Mouse (Mus musculus): ENCODE measurements at regions not wholly inside any gene's neighbourhood (a gene's known extent, or its start where the extent isn't known, plus 50 kb on each side); places are given as distances from the start of the nearest gene placed in this dataset.
"Not testable (repeated sequence)": the region's sequence is repeated elsewhere in the genome, so short reads cannot be mapped to it uniquely, and the experiment has no call there.

DNA sequence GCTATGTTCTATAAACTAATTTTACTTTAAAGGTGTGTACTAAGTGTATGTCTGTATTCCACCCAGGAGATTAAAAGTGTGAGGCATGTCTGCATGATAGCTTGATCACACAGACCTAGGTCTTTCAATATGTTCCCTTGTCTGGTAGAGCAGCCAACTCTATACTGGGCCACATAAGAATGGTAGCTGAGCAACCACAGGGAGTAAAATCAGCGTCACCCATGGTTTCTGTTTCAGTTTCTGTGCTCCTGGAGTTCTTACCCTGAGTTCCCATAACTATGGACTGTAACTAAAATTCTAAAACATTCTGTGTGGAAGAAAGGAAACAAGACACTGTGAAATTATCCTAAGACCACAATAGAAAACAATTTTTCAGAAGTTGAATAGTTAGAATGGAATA is 102.8 kb upstream of the Thsd7a start:
- no peak for TF ChIP-seq CTCF (IDR thresholded peaks at IDR 0.05; ENCODE audit: low read depth)
- TF ChIP-seq EP300 (optimal IDR thresholded peaks at IDR 0.05) = no peak
- Histone ChIP-seq H3K27ac (replicated peaks) (no peak overlapping the region), H3K9ac (ENCODE audit: low read length) (no peak overlapping the region), H3K4me3 (ENCODE audit: low read depth, low read length) (no peak overlapping the region), H3K9me3 (ENCODE audit: control insufficient read depth, low read length) (no peaks in the 10 kb centered on the region), H3K4me1 (replicated peaks; ENCODE audit: control insufficient read depth, insufficient read depth) (no peaks in the 10 kb centered on the region), H3K4me2 (replicated peaks; ENCODE audit: low read depth) (no peak overlapping the region), H3K27me3 (ENCODE audit: control insufficient read depth, insufficient read depth, low read length) (no peaks in the 10 kb centered on the region), H3K36me3 (ENCODE audit: control insufficient read depth, insufficient read depth, low read length) (no peaks in the 10 kb centered on the region)
- no peak for DNase-seq (ENCODE audit: low spot score)
- ATAC-seq (ENCODE audit: low FRiP score, low TSS enrichment) = no peak
- 82% methylated on average over 1 of the region's 1 CpGs for WGBS

- H3K4me1 ChIP-seq (replicated peaks; ENCODE audit: control insufficient read depth, insufficient read depth); H3K9ac ChIP-seq (ENCODE audit: low read length); H3K36me3 ChIP-seq (ENCODE audit: control insufficient read depth, insufficient read depth, low read length); H3K27ac ChIP-seq (replicated peaks); H3K9me3 ChIP-seq (ENCODE audit: control insufficient read depth, low read length); H3K4me2 ChIP-seq (replicated peaks; ENCODE audit: low read depth); DNase-seq (ENCODE audit: low spot score); H3K27me3 ChIP-seq (ENCODE audit: control insufficient read depth, insufficient read depth, low read length); H3K4me3 ChIP-seq (ENCODE audit: low read depth, low read length); ATAC-seq (ENCODE audit: low FRiP score, low TSS enrichment): not testable (repeated sequence)
- 87% methylated on average over 3 of the region's 3 CpGs for WGBS
Measured at GRCm38 (mm10) chr6:12835079-12835478, 85.9 kb upstream of the Thsd7a start.

GRCm38 (mm10) chr6:12833358-12833757 is 84.1 kb upstream of the Thsd7a start:
- Histone ChIP-seq H3K27me3 (ENCODE audit: control insufficient read depth, insufficient read depth, low read length) (no peaks in the 10 kb centered on the region), H3K36me3 (ENCODE audit: control insufficient read depth, insufficient read depth, low read length) (no peaks in the 10 kb centered on the region), H3K4me3 (ENCODE audit: low read depth, low read length) (no peak overlapping the region), H3K4me1 (replicated peaks; ENCODE audit: control insufficient read depth, insufficient read depth) (no peaks in the 10 kb centered on the region), H3K27ac (replicated peaks) (no peak overlapping the region), H3K9ac (ENCODE audit: low read length) (no peak overlapping the region), H3K4me2 (replicated peaks; ENCODE audit: low read depth) (no peak overlapping the region), H3K9me3 (ENCODE audit: control insufficient read depth, low read length) (no peaks in the 10 kb centered on the region)
- no peak for ATAC-seq (ENCODE audit: low FRiP score, low TSS enrichment)
- TF ChIP-seq CTCF (IDR thresholded peaks at IDR 0.05; ENCODE audit: low read depth) (no peak), EP300 (optimal IDR thresholded peaks at IDR 0.05) (no peak)
- no peak for DNase-seq (ENCODE audit: low spot score)
- 46% methylated on average over 5 of the region's 5 CpGs for WGBS

- Histone ChIP-seq H3K27me3 (ENCODE audit: control insufficient read depth, insufficient read depth, low read length) (no peaks in the 10 kb centered on the region), H3K9ac (ENCODE audit: low read length) (no peak overlapping the region), H3K4me2 (replicated peaks; ENCODE audit: low read depth) (no peak overlapping the region), H3K36me3 (ENCODE audit: control insufficient read depth, insufficient read depth, low read length) (no peaks in the 10 kb centered on the region), H3K9me3 (ENCODE audit: control insufficient read depth, low read length) (no peaks in the 10 kb centered on the region), H3K4me1 (replicated peaks; ENCODE audit: control insufficient read depth, insufficient read depth) (no peaks in the 10 kb centered on the region), H3K27ac (replicated peaks) (no peak overlapping the region), H3K4me3 (ENCODE audit: low read depth, low read length) (no peak overlapping the region)
- no peak for DNase-seq (ENCODE audit: low spot score)
- no peak for TF ChIP-seq CTCF (IDR thresholded peaks at IDR 0.05; ENCODE audit: low read depth)
- TF ChIP-seq EP300 (optimal IDR thresholded peaks at IDR 0.05) = no peak
- ATAC-seq (ENCODE audit: low FRiP score, low TSS enrichment) = no peak
Measured at GRCm38 (mm10) chr6:12831916-12832315, 82.7 kb upstream of the Thsd7a start.

DNA sequence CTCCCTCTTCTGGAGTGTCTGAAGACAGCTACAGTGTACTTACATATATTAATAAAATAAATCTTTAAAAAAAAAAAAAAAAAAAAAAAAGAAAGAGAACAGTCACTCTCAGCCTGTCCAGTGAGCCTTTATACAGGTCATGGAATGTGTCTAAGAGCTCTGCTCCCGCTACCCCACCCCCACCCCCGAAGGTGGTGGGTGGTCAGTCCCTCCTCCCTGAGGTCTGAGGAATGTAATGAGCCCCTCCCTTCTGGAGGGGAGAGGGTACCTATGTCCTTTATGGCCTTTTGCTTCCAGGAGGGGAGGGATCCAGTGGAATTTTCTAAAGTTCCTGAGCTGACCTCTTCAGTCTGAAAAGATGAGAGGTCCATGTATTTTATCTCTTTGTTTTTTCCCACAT is 82.3 kb upstream of the Thsd7a start:
- H3K36me3 ChIP-seq (ENCODE audit: control insufficient read depth, insufficient read depth, low read length) = no peaks in the 10 kb centered on the region
- H3K27me3 ChIP-seq (ENCODE audit: control insufficient read depth, insufficient read depth, low read length) = no peaks in the 10 kb centered on the region
- no peak overlapping the region for H3K4me2 ChIP-seq (replicated peaks; ENCODE audit: low read depth)
- DNase-seq (ENCODE audit: low spot score) (no peak), ATAC-seq (ENCODE audit: low FRiP score, low TSS enrichment) (no peak)
- no peaks in the 10 kb centered on the region for H3K4me1 ChIP-seq (replicated peaks; ENCODE audit: control insufficient read depth, insufficient read depth)
- TF ChIP-seq EP300 (optimal IDR thresholded peaks at IDR 0.05) = no peak
- no peak for TF ChIP-seq CTCF (IDR thresholded peaks at IDR 0.05; ENCODE audit: low read depth)
- 65% methylated on average over 2 of the region's 2 CpGs for WGBS
- H3K4me3 ChIP-seq (ENCODE audit: low read depth, low read length) = no peak overlapping the region
- H3K9me3 ChIP-seq (ENCODE audit: control insufficient read depth, low read length) = no peaks in the 10 kb centered on the region
- no peak overlapping the region for H3K9ac ChIP-seq (ENCODE audit: low read length)
- no peak overlapping the region for H3K27ac ChIP-seq (replicated peaks)

DNA sequence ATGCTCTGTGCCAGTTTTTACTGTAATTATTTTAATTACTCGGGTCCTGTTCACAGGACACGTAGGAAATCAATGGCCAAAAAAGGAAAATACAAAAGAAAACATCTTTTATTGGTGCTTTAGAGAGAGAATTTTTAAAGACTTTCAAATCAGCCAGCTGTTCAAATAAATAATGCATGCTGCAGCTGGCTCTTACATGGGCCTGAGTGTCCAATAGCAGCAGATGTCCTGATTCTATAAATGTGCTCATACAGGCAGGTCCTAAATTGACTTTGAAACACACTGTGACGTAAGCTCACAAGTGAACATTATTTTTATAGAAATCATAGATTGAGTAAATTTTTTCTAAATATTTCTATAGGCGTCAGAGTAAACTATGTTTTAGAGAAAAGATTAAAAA is 78.5 kb upstream of the Thsd7a start:
- ATAC-seq (ENCODE audit: low FRiP score, low TSS enrichment) (no peak), DNase-seq (ENCODE audit: low spot score) (no peak)
- Histone ChIP-seq H3K4me1 (replicated peaks; ENCODE audit: control insufficient read depth, insufficient read depth) (no peaks in the 10 kb centered on the region), H3K36me3 (ENCODE audit: control insufficient read depth, insufficient read depth, low read length) (no peaks in the 10 kb centered on the region), H3K27me3 (ENCODE audit: control insufficient read depth, insufficient read depth, low read length) (no peaks in the 10 kb centered on the region), H3K9ac (ENCODE audit: low read length) (no peak overlapping the region), H3K27ac (replicated peaks) (no peak overlapping the region), H3K4me2 (replicated peaks; ENCODE audit: low read depth) (no peak overlapping the region), H3K9me3 (ENCODE audit: control insufficient read depth, low read length) (no peaks in the 10 kb centered on the region), H3K4me3 (ENCODE audit: low read depth, low read length) (no peak overlapping the region)
- TF ChIP-seq EP300 (optimal IDR thresholded peaks at IDR 0.05) = no peak
- TF ChIP-seq CTCF (IDR thresholded peaks at IDR 0.05; ENCODE audit: low read depth) = no peak
- WGBS = 37% methylated on average over 4 of the region's 4 CpGs
